16 mouse cellular contexts compared by ENCODE assay signal in genomic region chr9:66722187-66722868, GRCm38 (mm10). TPM values are rescaled to one million over a fixed set of nuclear protein-coding genes. Genes with fewer than 3 reads are reported as not detected.
DNase-seq lines count a peak whose midpoint lies in the region; ATAC-seq lines count a peak whose summit lies in the region.
"Had no signal": no experiment of that assay in that cellular context is flagged by ENCODE, and none has a peak within 500 bp of the region (broad histone marks: within the 10 kb centered on the region; RNA-seq: fewer than 3 reads in every experiment).

No protein-coding gene starts in this region.

- no peaks in the 10 kb centered on the region for H3K27me3 ChIP-seq in neural tube, embryonic 13.5 days
- H3K27me3 ChIP-seq in forebrain, embryonic 15.5 days: no peaks in the 10 kb centered on the region
- H3K27me3 ChIP-seq in stomach, embryonic 16.5 days (ENCODE audit: control insufficient read depth, insufficient read depth, low read length): no peaks in the 10 kb centered on the region
- H3K27me3 ChIP-seq: liver, embryonic 15.5 days; midbrain, embryonic 13.5 days; neural tube, embryonic 12.5 days had no signal

- WGBS in neural tube, embryonic 13.5 days: 77% methylated on average over 5 of the region's 5 CpGs
- 54% methylated on average over 5 of the region's 5 CpGs for WGBS in forebrain, embryonic 15.5 days
- WGBS in stomach, embryonic 16.5 days: 65% methylated on average over 5 of the region's 5 CpGs

- no peak overlapping the region for H3K4me3 ChIP-seq in neural tube, embryonic 13.5 days
- H3K4me3 ChIP-seq in forebrain, embryonic 15.5 days: no peak overlapping the region
- H3K4me3 ChIP-seq in stomach, embryonic 16.5 days (replicated peaks; ENCODE audit: low read length): no peak overlapping the region
- H3K4me3 ChIP-seq: liver, embryonic 15.5 days; midbrain, embryonic 13.5 days; neural tube, embryonic 12.5 days had no signal

- H3K9me3 ChIP-seq in neural tube, embryonic 13.5 days: no peaks in the 10 kb centered on the region
- H3K9me3 ChIP-seq in forebrain, embryonic 15.5 days: no peaks in the 10 kb centered on the region
- H3K9me3 ChIP-seq in stomach, embryonic 16.5 days (replicated peaks; ENCODE audit: control insufficient read depth, low read length): no peaks in the 10 kb centered on the region
- H3K9me3 ChIP-seq: G1E; liver, embryonic 15.5 days; midbrain, embryonic 13.5 days; neural tube, embryonic 12.5 days had no signal

- no peaks in the 10 kb centered on the region for H3K36me3 ChIP-seq in neural tube, embryonic 13.5 days
- no peaks in the 10 kb centered on the region for H3K36me3 ChIP-seq in forebrain, embryonic 15.5 days
- no peaks in the 10 kb centered on the region for H3K36me3 ChIP-seq in stomach, embryonic 16.5 days (ENCODE audit: control insufficient read depth, insufficient read depth, low read length)
- H3K36me3 ChIP-seq: G1E; liver, embryonic 15.5 days; midbrain, embryonic 13.5 days; neural tube, embryonic 12.5 days had no signal

- H3K9ac ChIP-seq in neural tube, embryonic 13.5 days: no peak overlapping the region
- H3K9ac ChIP-seq in forebrain, embryonic 15.5 days (replicated peaks): no peak overlapping the region
- no peak overlapping the region for H3K9ac ChIP-seq in stomach, embryonic 16.5 days (ENCODE audit: low read length)
- H3K9ac ChIP-seq: liver, embryonic 15.5 days; midbrain, embryonic 13.5 days; neural tube, embryonic 12.5 days had no signal

- peaks cover 6% of the 10 kb centered on the region; the same call in 1 of the 2 replicates for H3K4me1 ChIP-seq in neural tube, embryonic 13.5 days (replicated peaks)
- peaks cover 6% of the 10 kb centered on the region; the same call in 1 of the 2 replicates for H3K4me1 ChIP-seq in forebrain, embryonic 15.5 days
- no peaks in the 10 kb centered on the region; the same call in 1 of the 2 replicates for H3K4me1 ChIP-seq in stomach, embryonic 16.5 days (ENCODE audit: control insufficient read depth, insufficient read depth, low read length)
- H3K4me1 ChIP-seq: liver, embryonic 15.5 days; neural tube, embryonic 12.5 days had no signal

- DNase-seq in frontal cortex, adult 2 months (ENCODE audit: extremely low spot score in 1 of 2, low spot score in 1 of 2): no peak
- no peak for DNase-seq in neural tube, embryonic 10.5 days (ENCODE audit: extremely low spot score, low spot score)
- DNase-seq in spleen, postnatal 10 days (ENCODE audit: low spot score in 2 of 2): no peak
- no peak for DNase-seq in natural killer cell, adult 2 months (ENCODE audit: low spot score in 2 of 2)
- DNase-seq: cerebellum, adult 18-20 months; heart, adult 18-20 months; lung, postnatal 4 days; thymus, postnatal 4 days had no signal

- H3K4me2 ChIP-seq in neural tube, embryonic 13.5 days: no peak overlapping the region
- no peak overlapping the region for H3K4me2 ChIP-seq in forebrain, embryonic 15.5 days (replicated peaks)
- H3K4me2 ChIP-seq in stomach, embryonic 16.5 days (ENCODE audit: low read depth, low read length): no peak overlapping the region
- H3K4me2 ChIP-seq: liver, embryonic 15.5 days; midbrain, embryonic 13.5 days; neural tube, embryonic 12.5 days had no signal

- peak overlapping the region; percentile 6; the same call in 1 of the 2 replicates for H3K27ac ChIP-seq in neural tube, embryonic 13.5 days (replicated peaks)
- peak overlapping the region; percentile 19; the same call in 1 of the 2 replicates for H3K27ac ChIP-seq in forebrain, embryonic 15.5 days (replicated peaks)
- 0 out of 2 replicates have a peak overlapping the region, but pooled peaks have one; percentile 30 for H3K27ac ChIP-seq in stomach, embryonic 16.5 days (ENCODE audit: low read length)
- H3K27ac ChIP-seq: liver, embryonic 15.5 days; midbrain, embryonic 13.5 days; neural tube, embryonic 12.5 days had no signal

- peak; percentile 91 for ATAC-seq in frontal cortex, adult (ENCODE audit: low TSS enrichment)
- no peak for ATAC-seq in neural tube, embryonic 13.5 days (ENCODE audit: low read depth)
- ATAC-seq in forebrain, embryonic 15.5 days (replicated peaks): no peak; the same call in 1 of the 2 replicates
- no peak for ATAC-seq in stomach, embryonic 16.5 days (ENCODE audit: insufficient read depth, low FRiP score)
- ATAC-seq: midbrain, embryonic 13.5 days had no signal

RNA-seq across cellular contexts. Expression of gene Car12, which starts 8.8 kb away (rescaled TPM):
- 10.6 and 13.6 TPM in 2 replicates for polyA plus RNA-seq in frontal cortex, adult 2 months (2012; rRNA removed)
- 0.22 and 1.7 TPM in 2 replicates for polyA plus RNA-seq in neural tube, embryonic 13.5 days (2015; fragmentation: Nextera tagmentation; extraction: Ambion mirVana)
- polyA plus RNA-seq in forebrain, embryonic 15.5 days (2015; fragmentation: Nextera tagmentation; extraction: Ambion mirVana): 3.6 and 6.4 TPM in 2 replicates
- 19.3 and 25.5 TPM in 2 replicates for polyA plus RNA-seq in stomach, embryonic 16.5 days (2015; fragmentation: Nextera tagmentation; extraction: Ambion mirVana)
- polyA plus RNA-seq: G1E had no signal
